Mouse (Mus musculus) brown adipose tissue, adult 24 weeks (tissue): ENCODE data around the gene B130006D01Rik. TPM values are rescaled to one million over a fixed set of nuclear protein-coding genes. Genes with fewer than 3 reads are reported as not detected.
A peak's percentile ranks its signal among the peaks of the same experiment; 100 is the strongest.
"Not testable (repeated sequence)": the region's sequence is repeated elsewhere in the genome, so short reads cannot be mapped to it uniquely, and the experiment has no call there.

ENCODE experiments used
- H3K27ac ChIP-seq: fragments of 200-500 bp; replicated peaks from 2 replicates; pipeline ENCODE4 v1.5.1; 2012; ENCODE audit warnings: low read depth, mild to moderate bottlenecking, low read length
- H3K4me1 ChIP-seq: fragments of 200-500 bp; 2 replicates; pipeline ENCODE4 v1.6.1; 2012; ENCODE audit warnings: low read length, mixed read lengths; ENCODE audit not compliant: control insufficient read depth, insufficient read depth, insufficient read length
- H3K4me3 ChIP-seq: fragments of 200-500 bp; 2 replicates; pipeline ENCODE4 v1.5.1; 2012; ENCODE audit warnings: low read depth, mild to moderate bottlenecking, low read length, moderate library complexity; ENCODE audit not compliant: insufficient read depth
- polyA plus RNA-seq: library from polyadenylated mRNA; stranded (reverse); fragments of >200 nt; gene quantifications from 2 replicates; pipeline ENCODE4 v1.2.4, GENCODE M21; 2012; ENCODE audit not compliant: missing spikeins, insufficient read depth, insufficient read length

B130006D01Rik gene
- polyA plus RNA-seq, 1 experiment, result not detected

DNA sequence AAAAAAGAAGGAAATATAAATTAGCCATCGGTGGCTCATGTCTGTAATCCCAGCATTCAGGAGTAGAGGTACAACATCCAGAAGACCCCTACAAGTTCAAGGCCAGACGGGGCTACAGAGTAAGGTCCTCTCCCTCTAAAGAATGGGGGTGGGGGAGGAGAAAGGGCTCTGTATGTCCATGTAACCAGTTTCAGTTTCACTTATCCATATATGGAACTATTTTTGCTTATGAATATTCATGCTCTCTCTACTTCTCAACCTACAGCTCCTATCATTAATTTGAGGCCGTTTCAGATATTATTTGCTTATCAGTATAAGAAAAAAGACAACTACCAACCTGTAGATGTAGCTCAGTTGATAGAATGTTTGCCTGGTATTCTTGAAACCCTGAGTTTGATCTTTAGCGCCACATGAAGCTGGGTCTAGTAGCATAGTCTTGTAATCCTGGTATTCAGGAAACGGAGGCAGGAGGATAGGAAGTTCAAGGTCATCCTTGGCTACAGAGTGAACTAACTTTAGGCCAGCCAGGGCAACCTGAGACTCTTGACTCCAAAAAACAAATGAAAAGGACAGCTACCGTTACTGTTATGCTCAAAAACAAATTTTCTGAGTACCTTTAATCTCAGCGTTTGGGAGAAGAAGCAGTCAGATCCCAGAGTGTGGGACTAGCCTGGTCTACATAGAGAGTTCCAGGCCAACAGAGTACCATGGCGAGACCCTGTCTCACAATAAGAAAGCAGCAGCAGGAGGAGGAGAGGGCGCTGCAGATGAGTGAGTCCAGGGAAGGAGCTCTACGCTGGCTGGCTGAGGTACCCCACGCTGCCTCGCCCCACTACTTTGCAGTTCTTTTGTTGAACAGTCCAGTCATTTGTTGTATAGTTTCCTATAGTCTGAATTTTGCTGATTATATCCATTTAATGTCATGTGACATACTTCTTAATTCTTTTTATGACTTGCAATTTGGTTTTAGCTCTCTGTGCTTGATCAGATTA is 5.8 kb downstream of the B130006D01Rik start:
- H3K4me1 ChIP-seq, result no peaks in the 10 kb centered on the region
- H3K4me3 ChIP-seq, result peak overlapping the region; percentile 30
- peak overlapping the region; percentile 49 for H3K27ac ChIP-seq

DNA sequence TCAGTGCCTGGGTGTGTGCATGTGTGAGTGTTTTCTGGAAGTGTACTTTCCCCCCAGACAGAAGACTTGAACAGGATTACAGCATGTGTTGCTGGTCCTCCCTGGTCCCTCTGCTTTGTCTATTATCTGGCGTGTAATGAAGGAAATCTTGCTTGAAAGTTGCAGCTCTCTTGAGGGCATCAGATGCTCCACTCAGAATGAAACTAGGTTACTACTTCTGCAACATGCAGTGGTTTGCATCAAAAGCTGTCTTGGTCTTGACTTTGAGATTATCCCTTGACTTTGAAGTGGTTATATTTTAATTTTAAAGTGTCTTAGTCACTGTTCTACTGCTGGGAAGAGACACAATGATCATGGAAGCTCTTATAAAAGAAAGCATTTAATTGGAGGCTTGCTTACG is 11.1 kb downstream of the B130006D01Rik start:
- no peak overlapping the region for H3K4me3 ChIP-seq
- peaks cover 10% of the 10 kb centered on the region; the same call in 1 of the 2 replicates for H3K4me1 ChIP-seq
- no peak overlapping the region for H3K27ac ChIP-seq

DNA sequence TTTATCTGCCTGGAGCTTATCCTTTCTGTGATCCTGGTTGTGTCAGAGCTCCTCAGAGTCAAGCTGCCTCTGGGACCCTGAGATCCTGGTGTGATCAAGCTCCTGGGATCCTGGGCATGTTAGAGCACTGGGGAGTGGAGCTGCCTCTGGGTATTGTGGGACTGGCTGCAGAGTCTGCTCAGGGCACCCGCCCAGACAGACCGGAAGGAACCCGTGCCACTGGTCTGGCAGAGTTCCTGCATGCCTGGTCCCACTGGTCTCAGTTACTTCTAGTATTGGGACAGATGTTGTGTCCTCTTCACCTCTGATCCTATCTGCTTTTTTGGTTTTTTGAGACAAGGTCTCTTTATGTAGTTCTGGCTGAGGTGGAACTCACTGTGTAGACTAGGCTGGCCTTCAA is 14.4 kb downstream of the B130006D01Rik start:
- H3K4me3 ChIP-seq, result no peak overlapping the region
- H3K27ac ChIP-seq, result no peak overlapping the region
- H3K4me1 ChIP-seq, result peaks cover 10% of the 10 kb centered on the region; the same call in 1 of the 2 replicates

DNA sequence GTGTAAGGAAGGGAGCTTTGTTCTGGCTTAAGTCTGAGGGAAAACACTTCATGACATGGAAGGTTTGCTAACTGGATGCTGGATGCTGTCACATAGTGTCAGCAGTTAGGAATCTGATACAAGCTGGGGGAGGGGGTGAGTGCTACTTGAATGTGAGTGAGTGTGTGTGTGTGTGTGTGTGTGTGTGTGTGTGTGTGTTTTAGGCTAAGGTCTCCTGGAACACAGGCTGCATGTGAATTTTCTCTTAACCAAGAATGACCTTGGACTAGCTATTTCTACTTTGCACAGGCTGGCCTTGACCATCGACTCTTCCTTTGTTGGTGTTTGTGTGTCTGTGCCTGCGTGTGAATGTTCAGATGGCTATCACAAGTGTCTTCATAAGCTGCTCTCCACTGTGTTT is 21.1 kb downstream of the B130006D01Rik start:
- Histone ChIP-seq H3K27ac (no peak overlapping the region), H3K4me1 (no peaks in the 10 kb centered on the region)

DNA sequence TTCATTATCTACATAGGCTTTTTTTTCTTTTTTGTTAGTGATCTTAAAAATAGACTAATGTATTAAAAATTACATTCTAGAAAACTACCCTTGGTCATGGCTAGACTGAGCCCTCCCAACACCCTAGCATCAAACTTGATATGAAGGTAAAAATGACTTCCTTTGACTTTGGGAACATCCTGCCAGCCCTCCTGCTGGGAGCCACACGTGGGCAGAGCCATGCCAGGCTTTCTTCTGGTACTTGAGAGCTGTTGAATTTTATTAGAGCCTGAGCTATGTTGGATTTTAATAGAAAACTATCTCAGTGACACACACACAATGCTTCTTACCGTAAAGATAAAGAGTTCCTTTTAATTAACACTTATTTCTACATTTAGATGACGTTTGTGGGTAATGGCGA is 23.4 kb downstream of the B130006D01Rik start:
- H3K4me3 ChIP-seq, result no peak overlapping the region
- no peak overlapping the region for H3K27ac ChIP-seq
- no peaks in the 10 kb centered on the region for H3K4me1 ChIP-seq

More for the DNA sequence above, 21.1 kb downstream of the B130006D01Rik start:
- no peak overlapping the region for H3K4me3 ChIP-seq

DNA sequence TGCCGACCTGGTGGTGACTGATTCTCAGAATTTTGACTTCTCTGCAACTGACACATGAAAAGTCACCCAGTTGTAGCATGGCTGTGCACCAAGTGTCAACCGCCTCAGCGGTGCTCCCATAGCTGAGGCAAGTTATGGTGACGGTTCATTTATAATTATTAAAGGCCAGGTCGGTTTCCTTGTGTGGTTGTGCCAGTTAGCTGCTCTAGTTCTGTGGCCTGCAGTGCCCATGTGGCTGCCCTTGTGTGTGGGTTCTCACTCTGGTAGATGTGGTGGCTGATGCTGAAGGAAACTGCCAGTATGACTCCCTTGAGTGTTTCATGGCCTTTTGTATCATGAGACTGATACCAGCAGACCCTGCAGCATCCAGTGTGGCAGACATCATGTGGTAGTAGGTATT is 24.9 kb downstream of the B130006D01Rik start:
- H3K27ac ChIP-seq, result no peak overlapping the region
- H3K4me3 ChIP-seq, result no peak overlapping the region
- H3K4me1 ChIP-seq, result no peaks in the 10 kb centered on the region

DNA sequence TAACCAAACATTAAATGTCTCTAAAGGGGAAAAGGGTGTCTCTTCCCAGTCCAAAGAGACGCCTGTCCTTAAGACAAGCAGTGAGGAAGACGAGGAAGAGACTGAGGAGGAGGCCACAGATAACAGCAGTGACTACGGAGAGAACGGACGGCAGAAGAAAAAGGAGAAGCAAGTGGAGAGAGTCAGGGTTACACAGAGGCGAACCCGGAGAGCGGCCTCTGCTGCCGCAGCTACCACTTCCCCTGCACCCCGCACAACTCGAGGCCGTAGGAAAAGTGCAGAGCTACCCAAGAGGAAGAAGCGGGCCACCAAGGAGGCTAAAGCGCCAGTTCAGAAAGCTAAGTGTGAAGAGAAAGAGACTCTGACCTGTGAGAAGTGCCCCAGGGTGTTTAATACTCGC is 26.2 kb downstream of the B130006D01Rik start:
- no peaks in the 10 kb centered on the region for H3K4me1 ChIP-seq
- H3K4me3 ChIP-seq, result no peak overlapping the region
- no peak overlapping the region for H3K27ac ChIP-seq

DNA sequence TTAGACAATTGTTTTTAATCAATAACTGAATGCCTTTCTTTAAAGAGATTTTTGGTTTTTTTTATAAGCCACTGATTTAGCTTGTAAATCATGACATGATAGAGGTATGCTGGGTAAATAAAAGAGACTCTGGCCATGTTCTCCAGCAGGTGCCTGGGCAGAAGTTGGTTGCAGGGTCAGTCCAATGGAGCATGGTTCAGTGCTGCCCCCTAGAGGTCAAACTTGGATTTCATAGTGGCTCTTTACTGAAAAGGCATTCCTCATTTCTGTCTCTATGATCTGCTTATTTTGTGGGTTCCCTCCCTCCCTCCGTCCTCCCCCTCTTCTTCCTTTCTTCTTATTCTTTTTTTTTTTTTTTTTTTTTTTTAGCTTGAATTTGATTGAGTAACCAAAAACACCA is 27.6 kb downstream of the B130006D01Rik start:
- H3K27ac ChIP-seq, result no peak overlapping the region
- no peak overlapping the region for H3K4me3 ChIP-seq
- no peaks in the 10 kb centered on the region for H3K4me1 ChIP-seq

DNA sequence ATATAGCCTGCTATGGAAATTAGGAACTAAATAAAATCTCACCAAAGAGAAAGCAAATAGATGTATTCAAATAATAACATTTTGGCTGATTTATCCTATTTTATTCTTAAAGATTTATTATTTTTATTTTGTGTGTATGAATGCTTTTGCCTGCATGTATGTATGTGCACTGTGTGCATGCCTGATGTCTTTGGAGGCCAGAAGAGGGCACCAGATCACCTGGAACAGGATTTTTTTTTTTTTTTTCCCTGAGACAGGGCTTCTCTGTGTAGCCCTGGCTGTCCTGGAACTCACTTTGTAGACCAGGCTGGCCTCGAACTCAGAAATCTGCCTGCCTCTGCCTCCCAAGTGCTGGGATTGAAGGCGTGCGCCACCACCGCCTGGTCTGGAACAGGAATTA is 31.8 kb downstream of the B130006D01Rik start:
- H3K4me3 ChIP-seq, H3K4me1 ChIP-seq, H3K27ac ChIP-seq: not testable (repeated sequence)

DNA sequence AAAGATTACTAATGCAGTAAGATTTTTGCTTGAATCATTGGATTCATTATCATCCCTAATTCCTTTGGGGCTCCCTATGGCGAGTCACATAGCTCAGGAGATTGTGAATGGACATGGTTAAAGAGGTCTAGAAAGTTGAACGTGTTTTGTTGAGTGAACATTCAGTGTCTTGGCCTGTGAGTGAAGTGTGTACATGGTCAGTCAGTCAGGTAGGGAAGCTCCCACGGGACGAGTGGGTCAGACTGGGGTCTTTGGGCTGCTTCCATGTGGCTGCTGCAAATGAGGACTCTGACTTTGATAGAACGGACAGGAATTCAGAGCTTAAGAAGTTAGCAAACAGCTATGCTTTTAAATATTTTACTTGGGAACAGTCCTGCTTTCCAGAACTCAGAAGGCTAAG is 37.1 kb downstream of the B130006D01Rik start:
- Histone ChIP-seq H3K4me3 (no peak overlapping the region), H3K27ac (no peak overlapping the region), H3K4me1 (no peaks in the 10 kb centered on the region)

DNA sequence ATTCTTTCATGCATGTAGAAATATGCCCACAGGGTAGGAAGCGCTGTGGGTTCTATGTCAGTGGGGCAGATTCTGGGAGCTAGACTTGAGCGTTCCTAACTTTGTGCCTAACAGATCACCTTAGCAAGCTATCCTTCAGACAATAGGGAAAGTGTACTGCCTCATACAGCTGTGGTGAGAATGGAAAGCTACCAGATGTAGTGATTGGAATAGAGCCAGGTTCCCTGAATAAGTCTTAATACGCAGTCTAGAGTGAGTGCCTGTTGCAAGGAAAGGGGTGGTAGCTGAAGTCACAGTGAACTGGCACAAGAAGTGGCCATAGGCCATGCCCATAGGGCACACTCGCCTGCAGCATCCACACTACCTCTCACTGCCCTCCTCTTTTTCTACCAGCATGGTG is 39.6 kb downstream of the B130006D01Rik start:
- no peak overlapping the region for H3K4me3 ChIP-seq
- no peaks in the 10 kb centered on the region for H3K4me1 ChIP-seq
- H3K27ac ChIP-seq, result no peak overlapping the region

DNA sequence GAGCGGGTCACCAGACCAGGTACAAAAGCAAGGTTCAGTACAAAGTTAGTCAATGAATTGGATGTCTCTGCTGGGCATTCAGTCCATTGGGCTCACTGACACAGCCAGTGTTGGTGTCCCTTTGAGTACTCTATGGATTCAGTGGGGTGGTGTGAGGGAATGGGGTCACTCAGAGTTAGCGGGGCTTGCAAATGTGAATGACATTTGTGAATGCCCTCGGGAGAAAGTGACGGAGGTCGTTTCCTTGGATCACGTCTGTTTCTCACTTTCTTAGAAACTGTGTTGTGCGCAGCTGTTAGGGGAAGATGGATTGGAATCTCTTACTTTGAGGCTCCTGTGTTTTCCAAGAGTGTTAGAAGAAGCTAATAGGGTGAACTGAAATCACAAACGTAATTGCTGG is 41.4 kb downstream of the B130006D01Rik start:
- Histone ChIP-seq H3K27ac (no peak overlapping the region), H3K4me1 (no peaks in the 10 kb centered on the region), H3K4me3 (no peak overlapping the region)

DNA sequence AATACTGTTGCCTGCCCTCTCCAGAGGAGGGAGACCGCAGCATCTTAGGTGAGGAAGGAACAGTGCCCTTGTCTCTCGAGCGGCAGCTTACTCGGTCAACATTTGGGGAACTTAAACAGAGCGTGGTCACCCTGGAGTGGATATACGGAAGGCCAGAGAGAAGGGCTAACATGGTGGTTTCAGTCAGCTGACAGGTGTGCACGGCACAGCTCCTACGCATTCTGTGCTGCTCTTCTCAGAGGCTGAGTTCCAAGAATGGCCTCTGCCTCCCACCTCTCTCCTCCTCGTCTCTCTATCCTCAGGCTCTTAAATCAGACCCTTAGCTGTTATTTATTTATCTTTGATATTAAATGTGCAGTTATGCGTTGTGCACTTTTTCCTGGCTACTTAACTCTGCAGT is 41.9 kb downstream of the B130006D01Rik start:
- Histone ChIP-seq H3K27ac (no peak overlapping the region), H3K4me1 (no peaks in the 10 kb centered on the region), H3K4me3 (no peak overlapping the region)

DNA sequence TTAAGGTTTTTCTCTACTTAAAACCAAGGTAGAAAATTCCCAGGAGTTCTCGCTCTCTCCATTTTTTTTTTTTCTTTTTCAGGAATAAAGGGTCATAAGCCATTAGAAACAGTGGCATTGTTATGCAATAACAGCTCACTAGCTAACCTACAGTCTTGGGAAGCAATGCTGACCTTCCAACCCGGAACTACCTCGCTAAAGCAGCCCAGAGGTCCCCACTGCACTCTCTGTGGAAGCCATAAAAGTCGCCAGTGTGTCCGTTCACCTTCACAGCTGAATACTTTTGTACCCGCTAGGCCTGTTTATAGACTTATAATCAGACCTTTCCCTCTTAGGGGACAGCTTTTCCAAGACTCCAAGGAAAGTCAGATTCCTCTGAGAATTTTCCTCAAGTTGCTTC is 44.9 kb downstream of the B130006D01Rik start:
- peak overlapping the region; percentile 64 for H3K27ac ChIP-seq
- no peak overlapping the region for H3K4me3 ChIP-seq
- H3K4me1 ChIP-seq, result peaks cover 17% of the 10 kb centered on the region

DNA sequence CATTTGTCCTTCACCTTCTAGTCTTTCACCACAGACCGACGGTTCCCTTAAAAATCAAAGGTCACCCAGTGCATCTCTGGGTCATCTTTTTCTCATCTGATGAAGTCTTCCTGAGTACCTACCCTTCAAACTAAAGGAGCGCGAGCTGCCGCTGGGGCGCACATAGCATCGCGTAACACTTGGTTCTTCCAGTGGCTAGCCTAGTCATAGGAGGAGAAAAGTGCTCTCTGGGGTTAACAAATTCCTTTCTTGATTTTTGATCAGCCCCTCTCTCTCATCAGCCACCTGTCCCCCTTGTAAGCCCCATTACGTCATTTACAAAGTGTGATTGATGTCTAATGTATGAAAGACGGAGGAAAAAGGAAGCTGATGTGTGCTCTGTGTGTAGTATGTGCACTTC is 45.8 kb downstream of the B130006D01Rik start:
- no peak overlapping the region for H3K4me3 ChIP-seq
- no peak overlapping the region for H3K27ac ChIP-seq
- H3K4me1 ChIP-seq, result peaks cover 22% of the 10 kb centered on the region
